Mouse (Mus musculus): ENCODE measurements at regions not wholly inside any gene's neighbourhood (a gene's known extent, or its start where the extent isn't known, plus 50 kb on each side); places are given as distances from the start of the nearest gene placed in this dataset.
"Not testable (repeated sequence)": the region's sequence is repeated elsewhere in the genome, so short reads cannot be mapped to it uniquely, and the experiment has no call there.

- no peak for TF ChIP-seq CTCF (IDR thresholded peaks at IDR 0.05)
- in situ Hi-C loops (cut with MboI; ENCODE audit: low pct_unique_long_range_greater_than_20kb), result no loop called here
- no peak for DNase-seq (ENCODE audit: low read depth, low spot score)
- ChIA-PET POLR2A (no interaction called here), CTCF (no interaction called here)
- H3K27me3 ChIP-seq, result peaks cover 24% of the 10 kb centered on the region
- no peak for ATAC-seq
These were observed 247.5 kb upstream of the Rnf219 start for GRCm38 (mm10) chr14:104769938-104770337.

GRCm38 (mm10) chr14:104734213-104734612, 211.8 kb upstream of the Rnf219 start:
- POLR2A ChIA-PET, result no interaction called here
- ATAC-seq (no peak), DNase-seq (ENCODE audit: low read depth, low spot score) (no peak)
- peaks cover 11% of the 10 kb centered on the region for H3K27me3 ChIP-seq
- CTCF ChIA-PET, result no interaction called here
- TF ChIP-seq CTCF (IDR thresholded peaks at IDR 0.05), result no peak
- in situ Hi-C loops (cut with MboI; ENCODE audit: low pct_unique_long_range_greater_than_20kb), result no loop called here

GRCm38 (mm10) chr14:104732036-104732435, 209.6 kb upstream of the Rnf219 start:
- DNase-seq (ENCODE audit: low read depth, low spot score), result no peak
- ChIA-PET POLR2A (no interaction called here), CTCF (interaction anchor here (0.8 kb wide), 1 partner anchor 15 kb away, joined by 3 read pairs; no protein-coding TSS in a partner anchor)
- in situ Hi-C loops (cut with MboI; ENCODE audit: low pct_unique_long_range_greater_than_20kb), result no loop called here
- no peak for ATAC-seq
- no peak for TF ChIP-seq CTCF (IDR thresholded peaks at IDR 0.05)
- H3K27me3 ChIP-seq, result peaks cover 11% of the 10 kb centered on the region

- in situ Hi-C loops (cut with MboI; ENCODE audit: low pct_unique_long_range_greater_than_20kb), result no loop called here
- ChIA-PET POLR2A (no interaction called here), CTCF (interaction anchor here (0.8 kb wide), 1 partner anchor 14 kb away, joined by 3 read pairs; no protein-coding TSS in a partner anchor)
- TF ChIP-seq CTCF (IDR thresholded peaks at IDR 0.05), result no peak
- DNase-seq (ENCODE audit: low read depth, low spot score) (no peak), ATAC-seq (no peak)
- H3K27me3 ChIP-seq, result peaks cover 11% of the 10 kb centered on the region
These were observed 209.0 kb upstream of the Rnf219 start for GRCm38 (mm10) chr14:104731319-104731995.

- in situ Hi-C loops (cut with MboI; ENCODE audit: low pct_unique_long_range_greater_than_20kb); DNase-seq (ENCODE audit: low read depth, low spot score); ATAC-seq; POLR2A ChIA-PET: not testable (repeated sequence)
- CTCF ChIA-PET, result interaction anchor here (1.0 kb wide), 1 partner anchor 14 kb away, joined by 3 read pairs; no protein-coding TSS in a partner anchor
- peaks cover 12% of the 10 kb centered on the region for H3K27me3 ChIP-seq
These were observed 193.2 kb upstream of the Rnf219 start for GRCm38 (mm10) chr14:104715651-104716050.

GRCm38 (mm10) chr14:104702283-104702893, 179.9 kb upstream of the Rnf219 start:
- in situ Hi-C loops (cut with MboI; ENCODE audit: low pct_unique_long_range_greater_than_20kb), result no loop called here
- POLR2A ChIA-PET, result no interaction called here
- no peaks in the 10 kb centered on the region for H3K27me3 ChIP-seq
- CTCF ChIA-PET, result no interaction called here
- ATAC-seq, result no peak
- TF ChIP-seq CTCF (IDR thresholded peaks at IDR 0.05), result no peak
- DNase-seq (ENCODE audit: low read depth, low spot score), result no peak

GRCm38 (mm10) chr14:104698962-104699361, 176.5 kb upstream of the Rnf219 start:
- no peak for DNase-seq (ENCODE audit: low read depth, low spot score)
- H3K27me3 ChIP-seq, result peaks cover 3% of the 10 kb centered on the region
- TF ChIP-seq CTCF (IDR thresholded peaks at IDR 0.05), result no peak
- POLR2A ChIA-PET, result no interaction called here
- CTCF ChIA-PET, result no interaction called here
- in situ Hi-C loops (cut with MboI; ENCODE audit: low pct_unique_long_range_greater_than_20kb), result no loop called here
- ATAC-seq, result no peak

GRCm38 (mm10) chr14:104695101-104695500, 172.7 kb upstream of the Rnf219 start:
- TF ChIP-seq CTCF (IDR thresholded peaks at IDR 0.05), result no peak
- ChIA-PET POLR2A (no interaction called here), CTCF (no interaction called here)
- ATAC-seq (no peak), DNase-seq (ENCODE audit: low read depth, low spot score) (no peak)
- in situ Hi-C loops (cut with MboI; ENCODE audit: low pct_unique_long_range_greater_than_20kb), result no loop called here
- H3K27me3 ChIP-seq, result peaks cover 13% of the 10 kb centered on the region

GRCm38 (mm10) chr14:104694174-104694803, 171.8 kb upstream of the Rnf219 start:
- POLR2A ChIA-PET, result no interaction called here
- ATAC-seq (no peak), DNase-seq (ENCODE audit: low read depth, low spot score) (no peak)
- no peak for TF ChIP-seq CTCF (IDR thresholded peaks at IDR 0.05)
- in situ Hi-C loops (cut with MboI; ENCODE audit: low pct_unique_long_range_greater_than_20kb), result no loop called here
- H3K27me3 ChIP-seq, result peaks cover 13% of the 10 kb centered on the region
- CTCF ChIA-PET, result no interaction called here

- DNase-seq (ENCODE audit: low read depth, low spot score), result no peak
- in situ Hi-C loops (cut with MboI; ENCODE audit: low pct_unique_long_range_greater_than_20kb), result no loop called here
- ChIA-PET POLR2A (no interaction called here), CTCF (no interaction called here)
- peaks cover 18% of the 10 kb centered on the region for H3K27me3 ChIP-seq
- no peak for TF ChIP-seq CTCF (IDR thresholded peaks at IDR 0.05)
- no peak for ATAC-seq
These were observed 170.2 kb upstream of the Rnf219 start for GRCm38 (mm10) chr14:104692616-104693015.

- TF ChIP-seq CTCF (IDR thresholded peaks at IDR 0.05), result no peak
- in situ Hi-C loops (cut with MboI; ENCODE audit: low pct_unique_long_range_greater_than_20kb), result no loop called here
- POLR2A ChIA-PET, result no interaction called here
- ATAC-seq, result no peak
- no peak for DNase-seq (ENCODE audit: low read depth, low spot score)
- peaks cover 24% of the 10 kb centered on the region for H3K27me3 ChIP-seq
- CTCF ChIA-PET, result no interaction called here
These were observed 166.0 kb upstream of the Rnf219 start for GRCm38 (mm10) chr14:104688440-104688839.
